Mouse (Mus musculus): Measurements from ENCODE around the gene Supt16.

Gene Supt16

GRCm38 (mm10) chr14:52146540-52146939, 50.7 kb downstream of the Supt16 start:
- peak; percentile 40 for DNase-seq (ENCODE audit: low read depth, low spot score)

GRCm38 (mm10) chr14:52144165-52144564, 53.1 kb downstream of the Supt16 start:
- no peak for DNase-seq (ENCODE audit: low read depth, low spot score)

- no peak for DNase-seq (ENCODE audit: low read depth, low spot score)
These were observed 55.6 kb downstream of the Supt16 start for GRCm38 (mm10) chr14:52141445-52142127.

- DNase-seq (ENCODE audit: low read depth, low spot score), result peak; percentile 82
These were observed 56.4 kb downstream of the Supt16 start for GRCm38 (mm10) chr14:52140577-52141444.

GRCm38 (mm10) chr14:52133584-52133983, 63.6 kb downstream of the Supt16 start:
- no peak for DNase-seq (ENCODE audit: low read depth, low spot score)

- no peak for DNase-seq (ENCODE audit: low read depth, low spot score)
These were observed 72.6 kb downstream of the Supt16 start for GRCm38 (mm10) chr14:52124636-52125035.

- peak; percentile 78 for DNase-seq (ENCODE audit: low read depth, low spot score)
These were observed 73.3 kb downstream of the Supt16 start for GRCm38 (mm10) chr14:52123918-52124317.

- DNase-seq (ENCODE audit: low read depth, low spot score), result no peak
These were observed 77.0 kb downstream of the Supt16 start for GRCm38 (mm10) chr14:52120169-52120568.

- peak; percentile 44 for DNase-seq (ENCODE audit: low read depth, low spot score)
These were observed 78.2 kb downstream of the Supt16 start for GRCm38 (mm10) chr14:52118823-52119608.

GRCm38 (mm10) chr14:52118456-52118822, 78.8 kb downstream of the Supt16 start:
- DNase-seq (ENCODE audit: low read depth, low spot score), result no peak

- DNase-seq (ENCODE audit: low read depth, low spot score), result no peak
These were observed 80.0 kb downstream of the Supt16 start for GRCm38 (mm10) chr14:52117241-52117640.

GRCm38 (mm10) chr14:52114101-52114500, 83.1 kb downstream of the Supt16 start:
- no peak for DNase-seq (ENCODE audit: low read depth, low spot score)

Data from CD4-positive helper T cell, adult 2 months (primary cell).